Mouse (Mus musculus) forebrain, embryonic 10.5 days (tissue): ENCODE results near the gene Ankrd9. TPM values are rescaled to one million over a fixed set of nuclear protein-coding genes. Genes with fewer than 3 reads are reported as not detected.

Experiments
- DNase-seq: peaks from one replicate; pipeline ENCODE4 v3.0.0-alpha.2; 2017; ENCODE audit warnings: low spot score; ENCODE audit errors: extremely low spot score
- H3K27ac ChIP-seq: fragments of 300-500 bp; sonication (generic); 2 replicates; pipeline ENCODE4 v1.5.1; 2016; ENCODE audit warnings: mild to moderate bottlenecking
- H3K27me3 ChIP-seq: fragments of 300-500 bp; sonication (generic); 2 replicates; pipeline ENCODE4 v1.6.1; 2016; ENCODE audit warnings: mild to moderate bottlenecking; ENCODE audit not compliant: poor library complexity, severe bottlenecking
- H3K36me3 ChIP-seq: fragments of 300-500 bp; sonication (generic); replicated peaks from 2 replicates; pipeline ENCODE4 v1.6.1; 2016; ENCODE audit warnings: mild to moderate bottlenecking, moderate library complexity
- H3K4me1 ChIP-seq: fragments of 300-500 bp; sonication (generic); 2 replicates; pipeline ENCODE4 v1.6.1; 2016
- H3K4me3 ChIP-seq: fragments of 300-500 bp; sonication (generic); 2 replicates; pipeline ENCODE4 v1.5.1; 2016; ENCODE audit warnings: mild to moderate bottlenecking, moderate library complexity
- H3K9me3 ChIP-seq: fragments of 300-500 bp; sonication (generic); 2 replicates; pipeline ENCODE4 v1.6.1; 2016; ENCODE audit warnings: mild to moderate bottlenecking, moderate library complexity
- WGBS: fragments of 180-500 bp; shearing (Covaris S2); methylation state at CpG from one replicate; pipeline ENCODE4 v1.1.7; 2016; 5-methylcytosine and 5-hydroxymethylcytosine counted together
- polyA plus RNA-seq: library from polyadenylated mRNA; unstranded; fragments of >200 nt; fragmentation: Nextera tagmentation; extraction: Ambion mirVana; gene quantifications from 2 replicates; pipeline ENCODE4 v1.2.1, GENCODE M21; 2016

The Ankrd9 gene
- polyA plus RNA-seq, 1 experiment from 2014 or later = 20.4 TPM

DNA sequence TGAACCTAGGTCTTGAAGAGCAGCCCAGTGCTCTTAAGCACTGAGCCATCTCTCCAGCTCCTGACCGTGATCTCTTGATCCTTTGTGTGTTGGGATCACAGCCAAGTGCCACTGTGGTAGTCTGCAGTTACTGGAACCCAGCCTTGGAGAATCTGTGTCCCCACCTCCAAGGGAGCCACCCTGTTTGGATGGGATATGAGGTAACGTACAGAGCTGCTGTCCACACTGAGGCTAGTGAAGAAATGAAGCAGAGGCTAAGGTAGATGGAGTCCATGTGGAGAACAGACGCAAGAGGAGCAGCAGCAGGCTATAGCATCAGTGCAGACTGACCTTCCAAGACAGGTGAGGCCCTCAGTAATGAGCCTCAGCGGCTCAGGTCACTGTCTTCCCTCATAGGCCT is 5.0 kb downstream of the Ankrd9 start:
- DNase-seq = no peak
- 89% methylated on average over 4 of the region's 4 CpGs for WGBS
- H3K27ac ChIP-seq = no peak overlapping the region
- no peak overlapping the region for H3K4me3 ChIP-seq
- peaks cover 28% of the 10 kb centered on the region for H3K4me1 ChIP-seq
- H3K9me3 ChIP-seq = no peaks in the 10 kb centered on the region; the same call in 1 of the 2 replicates
- peaks cover 79% of the 10 kb centered on the region for H3K36me3 ChIP-seq
- H3K27me3 ChIP-seq = peaks cover 10% of the 10 kb centered on the region; the same call in 1 of the 2 replicates

DNA sequence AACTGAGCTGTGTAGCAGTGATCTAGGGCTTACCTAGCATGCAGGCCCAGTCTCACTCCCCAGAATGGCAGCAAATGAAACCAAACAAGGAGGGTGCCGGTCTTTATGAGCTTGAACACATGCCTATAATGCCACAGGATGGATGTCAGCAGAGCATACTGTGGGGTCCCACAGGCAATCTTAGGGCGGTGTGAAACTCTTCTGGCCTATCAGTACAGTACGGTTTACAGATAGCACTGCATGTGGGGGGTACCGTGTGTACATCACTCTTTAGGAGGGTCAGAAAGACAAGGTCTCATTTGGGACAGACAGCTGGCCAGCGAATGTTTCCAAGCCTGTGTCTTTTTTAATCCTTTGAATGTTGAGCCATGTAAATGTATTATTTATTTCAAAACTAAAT is 6.9 kb downstream of the Ankrd9 start:
- H3K27ac ChIP-seq = no peak overlapping the region
- peaks cover 11% of the 10 kb centered on the region for H3K4me1 ChIP-seq
- H3K4me3 ChIP-seq = no peak overlapping the region
- WGBS = 94% methylated on average over 5 of the region's 5 CpGs
- H3K27me3 ChIP-seq = 0 out of 2 replicates have a peak, but pooled peaks cover 4% of the 10 kb centered on the region
- no peak for DNase-seq
- H3K9me3 ChIP-seq = no peaks in the 10 kb centered on the region; the same call in 1 of the 2 replicates
- peaks cover 86% of the 10 kb centered on the region for H3K36me3 ChIP-seq

DNA sequence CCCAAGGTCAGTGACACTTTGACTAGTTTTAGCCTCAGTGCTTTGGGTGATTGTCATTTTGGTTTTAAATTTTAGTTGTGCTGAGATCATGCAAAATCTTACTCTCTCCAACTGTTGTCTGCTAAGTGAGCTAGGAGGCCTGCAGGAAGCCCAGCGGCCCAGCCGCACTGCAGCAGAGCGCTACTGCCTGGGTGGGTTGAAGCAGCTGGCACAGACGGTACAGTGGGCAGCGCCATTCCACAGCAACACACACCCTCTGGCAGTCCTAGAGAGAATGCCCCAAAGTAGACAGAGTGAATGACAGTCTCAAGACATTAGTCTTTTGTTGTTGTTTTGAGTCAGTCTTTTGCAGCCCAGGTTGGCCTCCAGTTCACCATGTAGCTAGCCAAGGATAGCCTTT is 8.4 kb downstream of the Ankrd9 start:
- Histone ChIP-seq H3K27ac (no peak overlapping the region), H3K9me3 (no peaks in the 10 kb centered on the region), H3K4me3 (no peak overlapping the region), H3K36me3 (peaks cover 72% of the 10 kb centered on the region), H3K27me3 (no peaks in the 10 kb centered on the region), H3K4me1 (no peaks in the 10 kb centered on the region; the same call in 1 of the 2 replicates)
- no peak for DNase-seq
- WGBS = 93% methylated on average over 5 of the region's 5 CpGs

DNA sequence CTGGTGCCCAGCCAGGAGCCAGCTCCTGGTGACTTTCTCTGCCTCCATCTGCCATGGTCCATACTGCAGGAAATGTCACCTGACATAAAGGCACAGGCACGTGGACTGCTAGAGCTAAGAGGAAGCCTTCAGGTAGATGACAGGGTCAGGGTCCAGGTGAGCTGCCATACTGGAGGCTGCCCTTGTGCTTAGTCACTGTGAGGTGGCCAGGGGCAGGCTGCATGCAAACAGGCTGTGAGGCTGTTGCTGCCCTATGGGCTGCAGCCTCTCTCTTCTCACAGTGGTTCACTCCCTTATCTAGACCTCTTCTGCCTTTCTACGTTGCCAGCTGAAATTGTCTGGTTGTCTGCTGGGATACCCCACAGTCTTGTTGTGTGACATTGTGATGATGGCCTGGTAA is 11.7 kb downstream of the Ankrd9 start:
- Histone ChIP-seq H3K27me3 (no peaks in the 10 kb centered on the region), H3K9me3 (no peaks in the 10 kb centered on the region), H3K4me1 (no peaks in the 10 kb centered on the region), H3K36me3 (peaks cover 51% of the 10 kb centered on the region), H3K4me3 (no peak overlapping the region), H3K27ac (no peak overlapping the region)
- WGBS = 96% methylated on average over 2 of the region's 2 CpGs
- DNase-seq = no peak

DNA sequence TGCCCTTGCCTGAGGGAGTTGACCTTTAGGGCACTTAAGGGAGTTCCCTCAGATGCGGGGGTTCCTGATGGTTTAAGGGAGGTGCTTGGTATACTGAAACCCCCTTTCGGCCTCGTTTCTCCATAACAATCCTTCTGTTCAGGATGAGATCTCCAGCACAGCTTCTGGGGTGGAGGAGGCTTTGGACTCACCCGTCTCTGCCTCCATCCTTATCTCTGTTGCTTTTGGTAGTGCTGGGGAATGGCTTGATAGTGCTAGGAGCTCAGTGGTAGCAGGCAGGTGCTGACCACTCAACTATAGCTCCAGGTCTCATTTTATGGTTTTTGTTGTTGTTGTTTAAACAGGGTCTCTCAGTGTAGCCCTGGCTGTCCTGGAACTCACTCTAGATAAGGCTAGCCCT is 12.8 kb downstream of the Ankrd9 start:
- Histone ChIP-seq H3K4me1 (no peaks in the 10 kb centered on the region), H3K27me3 (no peaks in the 10 kb centered on the region), H3K36me3 (peaks cover 50% of the 10 kb centered on the region), H3K27ac (no peak overlapping the region), H3K4me3 (no peak overlapping the region), H3K9me3 (no peaks in the 10 kb centered on the region)
- 86% methylated on average over 4 of the region's 4 CpGs for WGBS
- no peak for DNase-seq

DNA sequence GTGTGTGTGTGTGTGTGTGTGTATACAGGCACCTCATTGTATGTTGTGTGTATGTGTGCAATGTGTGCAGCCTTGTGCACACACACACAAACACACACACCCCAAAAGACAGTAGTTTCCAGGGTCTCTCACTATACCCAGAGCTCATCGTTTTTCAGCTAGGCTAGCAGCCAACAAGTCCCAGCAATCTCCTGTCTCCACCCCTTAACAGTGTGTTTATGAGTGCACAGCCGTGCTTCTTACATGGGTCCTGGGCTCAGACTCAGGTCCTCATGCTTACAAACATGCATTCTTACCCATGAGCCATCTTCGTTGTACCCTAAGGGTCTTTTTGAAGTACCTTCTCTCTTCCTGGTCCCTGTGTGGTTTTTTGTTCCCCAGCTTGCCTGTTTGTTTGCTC is 13.3 kb downstream of the Ankrd9 start:
- H3K4me3 ChIP-seq = no peak overlapping the region

DNA sequence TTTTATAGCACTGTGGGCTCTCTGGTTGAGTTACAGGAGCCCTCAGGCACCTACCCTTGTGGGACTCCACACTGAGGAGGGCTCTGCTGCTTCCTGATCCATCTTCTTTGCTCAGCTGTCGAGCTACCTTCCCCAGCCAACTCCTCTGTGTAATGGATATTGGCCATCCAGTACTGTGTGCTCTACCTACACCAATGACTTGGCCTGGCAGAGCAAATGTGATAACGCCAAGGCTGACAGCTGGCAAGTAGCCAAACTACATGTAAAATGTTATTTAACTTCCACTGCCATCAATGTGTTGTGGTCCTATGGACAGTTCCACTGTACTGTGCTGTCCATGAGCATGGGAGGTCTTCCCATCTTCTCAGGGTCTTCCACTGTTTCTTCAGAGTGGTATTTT is 16.9 kb downstream of the Ankrd9 start:
- H3K27ac ChIP-seq = no peak overlapping the region
- H3K27me3 ChIP-seq = no peaks in the 10 kb centered on the region
- H3K9me3 ChIP-seq = no peaks in the 10 kb centered on the region
- peaks cover 35% of the 10 kb centered on the region for H3K36me3 ChIP-seq
- no peaks in the 10 kb centered on the region for H3K4me1 ChIP-seq
- no peak overlapping the region for H3K4me3 ChIP-seq
- WGBS = 91% methylated on average over 2 of the region's 2 CpGs
- no peak for DNase-seq

More for the DNA sequence above, 13.3 kb downstream of the Ankrd9 start:
- H3K27ac ChIP-seq = no peak overlapping the region
- no peaks in the 10 kb centered on the region for H3K9me3 ChIP-seq
- no peak for DNase-seq
- H3K27me3 ChIP-seq = no peaks in the 10 kb centered on the region
- H3K4me1 ChIP-seq = no peaks in the 10 kb centered on the region
- 84% methylated on average over 3 of the region's 3 CpGs for WGBS
- peaks cover 49% of the 10 kb centered on the region for H3K36me3 ChIP-seq

DNA sequence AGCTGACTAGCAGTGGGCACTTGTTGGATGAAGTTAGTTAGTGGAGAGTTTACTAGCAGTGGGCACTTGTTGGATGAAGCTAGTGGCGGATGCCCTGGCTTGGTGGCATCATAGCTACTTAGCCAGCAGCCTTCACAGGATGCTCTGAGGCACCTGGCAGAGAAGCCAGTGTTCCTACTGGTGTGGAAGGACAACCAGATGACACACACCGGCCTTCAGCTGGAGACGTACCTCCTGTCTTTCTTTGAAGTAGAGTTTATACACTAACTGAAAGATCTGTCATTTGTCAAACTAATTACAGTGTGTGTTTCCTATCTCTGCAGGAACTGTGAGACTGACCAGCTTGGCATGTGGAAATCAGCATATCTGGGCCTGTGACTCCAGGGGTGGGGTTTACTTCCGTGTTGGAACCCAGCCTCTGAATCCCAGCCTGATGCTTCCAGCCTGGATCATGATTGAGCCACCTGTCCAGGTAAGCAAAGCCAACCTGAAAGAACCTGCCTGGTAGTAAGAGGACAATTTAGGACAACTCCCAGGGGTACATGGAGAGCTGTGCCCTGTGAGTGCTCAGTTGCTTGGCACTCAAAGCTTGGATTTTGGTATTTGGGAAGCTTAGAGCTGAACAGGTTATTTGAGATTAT is 24.4 kb downstream of the Ankrd9 start:
- Histone ChIP-seq H3K4me3 (no peak overlapping the region), H3K9me3 (no peaks in the 10 kb centered on the region), H3K27me3 (no peaks in the 10 kb centered on the region), H3K27ac (no peak overlapping the region), H3K4me1 (no peaks in the 10 kb centered on the region), H3K36me3 (peaks cover 34% of the 10 kb centered on the region)
- DNase-seq = no peak
- WGBS = 92% methylated on average over 4 of the region's 4 CpGs

DNA sequence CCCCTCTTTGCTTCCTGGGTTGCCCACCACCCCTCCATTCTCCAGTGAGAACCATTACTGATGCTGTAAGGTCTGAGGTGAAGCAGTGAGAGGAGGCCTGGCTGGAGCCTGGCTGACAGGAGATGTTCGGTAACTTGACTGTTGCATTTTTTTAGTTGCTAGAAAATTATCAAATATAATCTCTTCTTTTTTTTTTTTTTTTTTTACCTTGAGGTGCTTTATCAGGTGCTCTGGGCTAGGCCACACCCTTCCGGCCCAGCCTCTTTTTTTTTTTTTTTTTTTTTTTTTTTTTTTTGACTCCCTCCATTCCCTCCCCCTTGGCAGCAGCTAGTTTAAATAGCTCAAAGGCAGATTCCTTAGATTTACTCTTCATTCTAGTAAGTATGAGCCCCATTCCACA is 24.9 kb downstream of the Ankrd9 start:
- Histone ChIP-seq H3K27ac (no peak overlapping the region), H3K4me3 (no peak overlapping the region), H3K27me3 (no peaks in the 10 kb centered on the region), H3K4me1 (no peaks in the 10 kb centered on the region), H3K9me3 (no peaks in the 10 kb centered on the region), H3K36me3 (peaks cover 34% of the 10 kb centered on the region)
- no peak for DNase-seq
- WGBS = 87% methylated on average over 2 of the region's 2 CpGs

DNA sequence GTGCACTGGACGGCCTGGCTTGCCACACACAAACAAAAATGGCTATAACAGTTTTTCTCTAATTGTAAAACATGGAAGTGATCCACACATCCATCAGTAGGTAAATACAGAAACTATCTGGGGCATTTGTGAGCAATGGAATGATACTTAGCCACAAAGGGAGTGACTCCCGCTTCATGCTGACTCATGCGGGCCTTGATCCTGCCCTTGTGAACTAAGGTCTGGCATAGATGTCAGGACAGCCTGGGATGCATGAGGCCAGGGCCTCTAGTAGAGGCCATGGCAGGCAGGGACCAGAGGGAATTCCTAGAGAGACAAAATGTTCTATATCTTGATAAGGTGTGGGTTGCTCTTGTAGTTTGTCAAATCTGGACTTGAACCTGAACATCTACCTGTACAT is 25.4 kb downstream of the Ankrd9 start:
- DNase-seq = no peak
- 92% methylated on average over 3 of the region's 3 CpGs for WGBS
- H3K27me3 ChIP-seq = no peaks in the 10 kb centered on the region

DNA sequence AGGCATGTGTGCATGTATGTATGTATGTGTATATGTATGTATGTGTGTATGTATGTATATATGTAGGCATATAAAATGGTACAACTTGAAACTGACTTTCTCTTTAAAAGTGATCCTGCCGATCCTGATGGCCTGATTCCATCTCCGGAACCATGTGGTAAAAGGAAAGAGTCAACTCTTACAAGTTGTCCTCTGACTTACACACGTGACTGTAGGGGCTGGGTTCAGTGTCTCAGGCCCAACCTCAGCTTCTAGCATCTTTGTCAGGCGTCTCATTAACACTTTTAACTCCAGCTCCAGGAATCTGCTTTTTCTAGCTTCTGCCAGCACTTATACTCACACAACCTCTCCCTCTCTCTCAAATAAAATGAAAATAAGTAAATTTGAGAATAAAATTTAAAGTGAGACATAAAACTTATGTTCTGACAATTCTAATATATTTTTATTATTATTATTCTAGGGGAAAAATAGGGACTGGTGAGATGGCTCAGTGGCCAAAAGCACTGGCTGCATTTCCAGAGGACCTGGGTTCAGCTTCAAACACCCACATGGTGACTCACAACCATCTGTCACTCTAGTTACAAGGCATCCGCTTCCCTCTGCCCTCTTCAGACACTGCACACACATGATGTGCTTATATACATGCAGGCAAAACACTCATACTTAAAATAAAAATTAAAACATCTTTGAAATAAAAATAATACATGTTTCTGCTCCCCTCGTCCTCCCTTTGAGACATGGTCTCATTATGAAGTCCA is 26.0 kb downstream of the Ankrd9 start:
- no peak overlapping the region for H3K27ac ChIP-seq
- no peaks in the 10 kb centered on the region for H3K9me3 ChIP-seq
- H3K4me1 ChIP-seq = no peaks in the 10 kb centered on the region
- no peaks in the 10 kb centered on the region for H3K27me3 ChIP-seq
- WGBS = 90% methylated on average over 6 of the region's 6 CpGs
- H3K36me3 ChIP-seq = peaks cover 44% of the 10 kb centered on the region
- no peak overlapping the region for H3K4me3 ChIP-seq
- no peak for DNase-seq

More for the DNA sequence above, 25.4 kb downstream of the Ankrd9 start:
- Histone ChIP-seq H3K4me3 (no peak overlapping the region), H3K27ac (no peak overlapping the region), H3K36me3 (peaks cover 37% of the 10 kb centered on the region), H3K4me1 (no peaks in the 10 kb centered on the region), H3K9me3 (no peaks in the 10 kb centered on the region)

DNA sequence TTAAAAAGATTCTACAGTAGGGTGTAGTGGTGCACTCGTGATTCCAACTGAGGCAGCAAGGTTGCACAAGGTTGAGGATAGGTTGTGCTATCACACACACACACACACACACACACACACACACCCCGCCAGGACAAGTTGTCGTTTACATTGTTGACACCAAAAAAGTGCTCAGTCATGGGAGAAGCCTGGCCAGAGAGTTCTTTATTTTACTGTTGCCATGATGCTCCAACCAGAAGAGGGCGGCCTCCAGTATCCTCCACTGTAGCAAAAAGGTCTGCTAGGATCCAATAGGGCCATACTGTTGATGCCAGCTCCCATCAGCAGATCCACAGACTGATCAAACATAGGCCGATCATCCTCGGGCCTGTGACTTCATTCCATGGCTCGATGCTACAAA is 27.6 kb downstream of the Ankrd9 start:
- peaks cover 50% of the 10 kb centered on the region for H3K36me3 ChIP-seq
- no peak for DNase-seq
- 80% methylated on average over 7 of the region's 7 CpGs for WGBS
- H3K4me1 ChIP-seq = no peaks in the 10 kb centered on the region
- no peak overlapping the region for H3K27ac ChIP-seq
- H3K4me3 ChIP-seq = no peak overlapping the region
- no peaks in the 10 kb centered on the region for H3K27me3 ChIP-seq
- H3K9me3 ChIP-seq = no peaks in the 10 kb centered on the region

DNA sequence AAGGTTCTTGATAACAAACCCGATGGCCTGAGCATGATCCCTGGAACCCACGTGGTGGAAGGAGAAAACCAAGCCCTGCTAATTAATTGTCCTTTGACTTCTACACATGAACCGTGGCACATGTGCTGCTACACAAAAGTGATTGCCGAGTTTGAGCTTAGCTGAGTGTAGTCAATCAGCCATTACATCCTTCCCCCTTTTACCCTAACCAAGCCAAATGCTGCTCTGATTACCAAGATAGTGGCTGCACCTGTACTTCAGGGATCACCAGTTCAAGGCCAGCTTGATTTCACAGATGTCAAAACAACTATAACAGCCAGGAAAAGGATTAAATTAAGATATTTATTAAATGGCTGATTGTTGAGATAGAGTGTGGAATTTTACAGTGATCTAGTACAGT is 28.7 kb downstream of the Ankrd9 start:
- H3K27me3 ChIP-seq = no peaks in the 10 kb centered on the region
- H3K4me3 ChIP-seq = no peak overlapping the region
- no peak for DNase-seq
- no peak overlapping the region for H3K27ac ChIP-seq
- H3K9me3 ChIP-seq = no peaks in the 10 kb centered on the region
- no peaks in the 10 kb centered on the region for H3K4me1 ChIP-seq
- WGBS = 86% methylated on average over 4 of the region's 4 CpGs
- H3K36me3 ChIP-seq = peaks cover 50% of the 10 kb centered on the region
